Mouse (Mus musculus): ENCODE measurements around the gene Ccnb1. TPM values are rescaled to one million over a fixed set of nuclear protein-coding genes. Genes with fewer than 3 reads are reported as not detected.
"Not testable (repeated sequence)": the region's sequence is repeated elsewhere in the genome, so short reads cannot be mapped to it uniquely, and the experiment has no call there.

Gene Ccnb1
- polyA plus RNA-seq, 1 experiment from 2014 or later, result 295 TPM

- H3K4me3 ChIP-seq, result no peak overlapping the region
- H3K9ac ChIP-seq, result no peak overlapping the region
- H3K36me3 ChIP-seq, result no peaks in the 10 kb centered on the region; the same call in 1 of the 2 replicates
- ATAC-seq (ENCODE audit: borderline replicate concordance, extremely low read depth, low FRiP score, low TSS enrichment), result no peak
- H3K4me1 ChIP-seq, result no peaks in the 10 kb centered on the region
- no peaks in the 10 kb centered on the region for H3K9me3 ChIP-seq
- WGBS, result 61% methylated on average over 4 of the region's 4 CpGs
- H3K4me2 ChIP-seq, result no peak overlapping the region
- H3K27ac ChIP-seq, result no peak overlapping the region
- no peaks in the 10 kb centered on the region for H3K27me3 ChIP-seq
These were observed 32.2 kb downstream of the Ccnb1 start for GRCm38 (mm10) chr13:100754186-100754585.

GRCm38 (mm10) chr13:100753011-100753410 is 33.4 kb downstream of the Ccnb1 start:
- Histone ChIP-seq H3K9ac (no peak overlapping the region), H3K4me1 (no peaks in the 10 kb centered on the region), H3K4me3 (no peak overlapping the region), H3K36me3 (no peaks in the 10 kb centered on the region), H3K27ac (no peak overlapping the region), H3K27me3 (no peaks in the 10 kb centered on the region), H3K9me3 (no peaks in the 10 kb centered on the region), H3K4me2 (no peak overlapping the region)
- ATAC-seq (ENCODE audit: borderline replicate concordance, extremely low read depth, low FRiP score, low TSS enrichment), result no peak
- 69% methylated on average over 6 of the region's 6 CpGs for WGBS

- ATAC-seq (ENCODE audit: borderline replicate concordance, extremely low read depth, low FRiP score, low TSS enrichment), result no peak
- 85% methylated on average over 8 of the region's 8 CpGs for WGBS
- Histone ChIP-seq H3K9me3 (no peaks in the 10 kb centered on the region), H3K36me3 (no peaks in the 10 kb centered on the region), H3K4me2 (no peak overlapping the region), H3K27me3 (no peaks in the 10 kb centered on the region), H3K27ac (no peak overlapping the region), H3K9ac (no peak overlapping the region), H3K4me3 (no peak overlapping the region), H3K4me1 (no peaks in the 10 kb centered on the region)
These were observed 33.8 kb downstream of the Ccnb1 start for GRCm38 (mm10) chr13:100752529-100752928.

GRCm38 (mm10) chr13:100751402-100751801 is 35.0 kb downstream of the Ccnb1 start:
- H3K36me3 ChIP-seq, result no peaks in the 10 kb centered on the region
- no peak overlapping the region for H3K4me3 ChIP-seq
- H3K27ac ChIP-seq, result no peak overlapping the region
- H3K9me3 ChIP-seq, result no peaks in the 10 kb centered on the region
- 81% methylated on average over 3 of the region's 3 CpGs for WGBS
- H3K4me1 ChIP-seq, result no peaks in the 10 kb centered on the region
- no peaks in the 10 kb centered on the region for H3K27me3 ChIP-seq
- H3K9ac ChIP-seq, result no peak overlapping the region
- H3K4me2 ChIP-seq, result no peak overlapping the region
- ATAC-seq (ENCODE audit: borderline replicate concordance, extremely low read depth, low FRiP score, low TSS enrichment), result no peak

GRCm38 (mm10) chr13:100750799-100751198 is 35.6 kb downstream of the Ccnb1 start:
- Histone ChIP-seq H3K9ac (no peak overlapping the region), H3K4me2 (no peak overlapping the region), H3K27me3 (no peaks in the 10 kb centered on the region), H3K36me3 (no peaks in the 10 kb centered on the region), H3K9me3 (no peaks in the 10 kb centered on the region), H3K4me1 (no peaks in the 10 kb centered on the region), H3K4me3 (no peak overlapping the region), H3K27ac (no peak overlapping the region)
- no peak for ATAC-seq (ENCODE audit: borderline replicate concordance, extremely low read depth, low FRiP score, low TSS enrichment)
- WGBS, result 66% methylated on average over 5 of the region's 5 CpGs

- Histone ChIP-seq H3K27me3 (no peaks in the 10 kb centered on the region), H3K4me3 (no peak overlapping the region), H3K36me3 (no peaks in the 10 kb centered on the region), H3K27ac (no peak overlapping the region), H3K4me1 (peaks cover 5% of the 10 kb centered on the region; the same call in 1 of the 2 replicates), H3K9me3 (no peaks in the 10 kb centered on the region), H3K9ac (no peak overlapping the region), H3K4me2 (no peak overlapping the region)
- 46% methylated on average over 8 of the region's 8 CpGs for WGBS
- no peak for ATAC-seq (ENCODE audit: borderline replicate concordance, extremely low read depth, low FRiP score, low TSS enrichment)
These were observed 37.7 kb downstream of the Ccnb1 start for GRCm38 (mm10) chr13:100748638-100749037.

- WGBS, result 81% methylated on average over 3 of the region's 3 CpGs
- no peak overlapping the region for H3K4me2 ChIP-seq
- ATAC-seq (ENCODE audit: borderline replicate concordance, extremely low read depth, low FRiP score, low TSS enrichment), result no peak
- no peaks in the 10 kb centered on the region for H3K27me3 ChIP-seq
- no peaks in the 10 kb centered on the region for H3K36me3 ChIP-seq
- H3K4me3 ChIP-seq, result no peak overlapping the region
- H3K4me1 ChIP-seq, result peaks cover 12% of the 10 kb centered on the region
- H3K9me3 ChIP-seq, result no peaks in the 10 kb centered on the region
- no peak overlapping the region for H3K27ac ChIP-seq
- no peak overlapping the region for H3K9ac ChIP-seq
These were observed 40.3 kb downstream of the Ccnb1 start for GRCm38 (mm10) chr13:100746090-100746489.

GRCm38 (mm10) chr13:100744036-100744744 is 42.2 kb downstream of the Ccnb1 start, which contains the start of gene Mrps36:
Mrps36 (minus strand) TSS chr13:100744659.
- Histone ChIP-seq H3K27me3 (no peaks in the 10 kb centered on the region), H3K4me3 (peak within 1 kb of the TSS; percentile 79), H3K4me2 (peak within 1 kb of the TSS; percentile 66), H3K9ac (peak within 1 kb of the TSS; percentile 75), H3K4me1 (peaks cover 12% of the 10 kb centered on the region), H3K36me3 (no peaks in the 10 kb centered on the region), H3K9me3 (no peaks in the 10 kb centered on the region), H3K27ac (peak within 1 kb of the TSS; percentile 96)
- peak; percentile 98 for ATAC-seq (ENCODE audit: borderline replicate concordance, extremely low read depth, low FRiP score, low TSS enrichment)
- under 1% methylated on average over 46 of the region's 52 CpGs for WGBS

GRCm38 (mm10) chr13:100743346-100744035 is 42.9 kb downstream of the Ccnb1 start:
- peak overlapping the region; percentile 66 for H3K4me2 ChIP-seq
- H3K27ac ChIP-seq, result peak overlapping the region; percentile 96
- no peaks in the 10 kb centered on the region for H3K27me3 ChIP-seq
- H3K36me3 ChIP-seq, result no peaks in the 10 kb centered on the region
- H3K9ac ChIP-seq, result peak overlapping the region; percentile 75
- 43% methylated on average over 11 of the region's 11 CpGs for WGBS
- no peaks in the 10 kb centered on the region for H3K9me3 ChIP-seq
- peak overlapping the region; percentile 79 for H3K4me3 ChIP-seq
- peaks cover 12% of the 10 kb centered on the region for H3K4me1 ChIP-seq
- peak; percentile 35; the same call in 1 of the 2 replicates for ATAC-seq (ENCODE audit: borderline replicate concordance, extremely low read depth, low FRiP score, low TSS enrichment)

- Histone ChIP-seq H3K27ac (no peak overlapping the region), H3K9me3 (no peaks in the 10 kb centered on the region), H3K4me2 (peak overlapping the region; percentile 66), H3K4me3 (no peak overlapping the region), H3K36me3 (0 out of 2 replicates have a peak, but pooled peaks cover 4% of the 10 kb centered on the region), H3K27me3 (no peaks in the 10 kb centered on the region), H3K4me1 (peaks cover 12% of the 10 kb centered on the region), H3K9ac (no peak overlapping the region)
- ATAC-seq (ENCODE audit: borderline replicate concordance, extremely low read depth, low FRiP score, low TSS enrichment), result no peak
- WGBS, result 79% methylated on average over 5 of the region's 5 CpGs
These were observed 43.5 kb downstream of the Ccnb1 start for GRCm38 (mm10) chr13:100742831-100743230.

- WGBS, result 92% methylated on average over 2 of the region's 2 CpGs
- Histone ChIP-seq H3K4me2 (no peak overlapping the region), H3K27ac (no peak overlapping the region), H3K4me1 (peaks cover 15% of the 10 kb centered on the region), H3K9ac (no peak overlapping the region), H3K27me3 (no peaks in the 10 kb centered on the region), H3K9me3 (no peaks in the 10 kb centered on the region), H3K4me3 (no peak overlapping the region), H3K36me3 (peaks cover 31% of the 10 kb centered on the region)
- no peak for ATAC-seq (ENCODE audit: borderline replicate concordance, extremely low read depth, low FRiP score, low TSS enrichment)
These were observed 53.6 kb downstream of the Ccnb1 start for GRCm38 (mm10) chr13:100732756-100733155.

- H3K4me1 ChIP-seq, result peaks cover 16% of the 10 kb centered on the region
- H3K27me3 ChIP-seq; H3K9me3 ChIP-seq; ATAC-seq (ENCODE audit: borderline replicate concordance, extremely low read depth, low FRiP score, low TSS enrichment); H3K9ac ChIP-seq: not testable (repeated sequence)
- peaks cover 30% of the 10 kb centered on the region for H3K36me3 ChIP-seq
- H3K27ac ChIP-seq, result peak overlapping the region; percentile 95
- 0 out of 2 replicates have a peak overlapping the region, but pooled peaks have one; percentile 68 for H3K4me3 ChIP-seq
- WGBS, result 89% methylated on average over 6 of the region's 6 CpGs
- peak overlapping the region; percentile 63 for H3K4me2 ChIP-seq
These were observed 54.8 kb downstream of the Ccnb1 start for GRCm38 (mm10) chr13:100731462-100732046.
